In genomic region chr11:106502631-106503424, GRCm38 (mm10) we compare ENCODE assay signal across 9 mouse cellular contexts. TPM values are rescaled to one million over a fixed set of nuclear protein-coding genes. Genes with fewer than 3 reads are reported as not detected.
DNase-seq lines count a peak whose midpoint lies in the region; ATAC-seq and TF ChIP-seq lines count a peak whose summit lies in the region.
"Had no signal": no experiment of that assay in that cellular context is flagged by ENCODE, and none has a peak within 500 bp of the region (broad histone marks: within the 10 kb centered on the region; RNA-seq: fewer than 3 reads in every experiment).

No protein-coding gene starts in this region.

- H3K9me3 ChIP-seq in forebrain, embryonic 10.5 days = no peaks in the 10 kb centered on the region
- H3K9me3 ChIP-seq in forebrain, postnatal 0 days (ENCODE audit: low read length) = no peaks in the 10 kb centered on the region
- H3K9me3 ChIP-seq in midbrain, embryonic 10.5 days (replicated peaks) = no peaks in the 10 kb centered on the region
- H3K9me3 ChIP-seq in midbrain, embryonic 16.5 days (replicated peaks; ENCODE audit: control insufficient read depth, low read length, poor library complexity, severe bottlenecking) = no peaks in the 10 kb centered on the region
- H3K9me3 ChIP-seq in hindbrain, embryonic 13.5 days = no peaks in the 10 kb centered on the region
- no peaks in the 10 kb centered on the region for H3K9me3 ChIP-seq in neural tube, embryonic 13.5 days

- 0 out of 2 replicates have a peak overlapping the region, but pooled peaks have one; percentile 87 for H3K4me3 ChIP-seq in forebrain, embryonic 10.5 days
- no peak overlapping the region for H3K4me3 ChIP-seq in forebrain, postnatal 0 days (ENCODE audit: low read depth, low read length)
- peak overlapping the region; percentile 9; the same call in 1 of the 2 replicates for H3K4me3 ChIP-seq in midbrain, embryonic 10.5 days
- H3K4me3 ChIP-seq in midbrain, embryonic 16.5 days (ENCODE audit: low read depth, low read length) = no peak overlapping the region
- no peak overlapping the region for H3K4me3 ChIP-seq in hindbrain, embryonic 13.5 days
- no peak overlapping the region for H3K4me3 ChIP-seq in neural tube, embryonic 13.5 days

- H3K9ac ChIP-seq in forebrain, postnatal 0 days = no peak overlapping the region
- H3K9ac ChIP-seq in midbrain, embryonic 16.5 days (ENCODE audit: low read depth, low read length) = no peak overlapping the region
- no peak overlapping the region for H3K9ac ChIP-seq in hindbrain, embryonic 13.5 days
- no peak overlapping the region for H3K9ac ChIP-seq in neural tube, embryonic 13.5 days

- DNase-seq in forebrain, embryonic 10.5 days (ENCODE audit: extremely low spot score, low spot score) = no peak
- DNase-seq in forebrain, postnatal 0 days = no peak
- no peak for DNase-seq in midbrain, embryonic 10.5 days (ENCODE audit: low spot score)
- no peak for DNase-seq in spleen, adult 12 weeks (ENCODE audit: low spot score)
- DNase-seq: adrenal gland, adult 8-10 months had no signal

- H3K4me1 ChIP-seq in forebrain, embryonic 10.5 days = peaks cover 32% of the 10 kb centered on the region
- peaks cover 7% of the 10 kb centered on the region for H3K4me1 ChIP-seq in forebrain, postnatal 0 days (ENCODE audit: insufficient read depth)
- H3K4me1 ChIP-seq in midbrain, embryonic 10.5 days = peaks cover 30% of the 10 kb centered on the region
- peaks cover 6% of the 10 kb centered on the region for H3K4me1 ChIP-seq in midbrain, embryonic 16.5 days (ENCODE audit: control insufficient read depth, insufficient read depth, low read length)
- H3K4me1 ChIP-seq in hindbrain, embryonic 13.5 days (replicated peaks) = peaks cover 9% of the 10 kb centered on the region
- H3K4me1 ChIP-seq in neural tube, embryonic 13.5 days (replicated peaks) = peaks cover 20% of the 10 kb centered on the region

- 73% methylated on average over 13 of the region's 13 CpGs for WGBS in forebrain, embryonic 10.5 days
- 43% methylated on average over 13 of the region's 13 CpGs for WGBS in forebrain, postnatal 0 days
- 66% methylated on average over 13 of the region's 13 CpGs for WGBS in midbrain, embryonic 10.5 days
- WGBS in midbrain, embryonic 16.5 days = 65% methylated on average over 13 of the region's 13 CpGs
- 70% methylated on average over 13 of the region's 13 CpGs for WGBS in hindbrain, embryonic 13.5 days
- 55% methylated on average over 13 of the region's 13 CpGs for WGBS in neural tube, embryonic 13.5 days

- TF ChIP-seq CTCF in forebrain, postnatal 0 days (IDR thresholded peaks at IDR 0.05; ENCODE audit: low read depth) = no peak

- 0 out of 2 replicates have a peak, but pooled peaks cover 4% of the 10 kb centered on the region for H3K36me3 ChIP-seq in forebrain, embryonic 10.5 days (replicated peaks)
- H3K36me3 ChIP-seq in forebrain, postnatal 0 days (ENCODE audit: insufficient read depth) = no peaks in the 10 kb centered on the region
- no peaks in the 10 kb centered on the region; the same call in 1 of the 2 replicates for H3K36me3 ChIP-seq in midbrain, embryonic 10.5 days
- H3K36me3 ChIP-seq in midbrain, embryonic 16.5 days (ENCODE audit: control insufficient read depth, insufficient read depth, low read length) = peaks cover 8% of the 10 kb centered on the region; the same call in 1 of the 2 replicates
- H3K36me3 ChIP-seq in hindbrain, embryonic 13.5 days = peaks cover 10% of the 10 kb centered on the region
- peaks cover 12% of the 10 kb centered on the region; the same call in 1 of the 2 replicates for H3K36me3 ChIP-seq in neural tube, embryonic 13.5 days

- ATAC-seq in forebrain, postnatal 0 days = no peak
- ATAC-seq in midbrain, embryonic 16.5 days = no peak
- no peak for ATAC-seq in hindbrain, embryonic 13.5 days (ENCODE audit: low FRiP score)
- ATAC-seq in neural tube, embryonic 13.5 days (ENCODE audit: low read depth) = no peak
- no peak for ATAC-seq in erythroid progenitor cell, adult 5-6 weeks (replicated peaks; ENCODE audit: low FRiP score, poor library complexity, severe bottlenecking)

- peak overlapping the region; percentile 100 for H3K27ac ChIP-seq in forebrain, embryonic 10.5 days
- no peak overlapping the region for H3K27ac ChIP-seq in forebrain, postnatal 0 days (ENCODE audit: low read depth, low read length)
- peak overlapping the region; percentile 100 for H3K27ac ChIP-seq in midbrain, embryonic 10.5 days (replicated peaks)
- no peak overlapping the region for H3K27ac ChIP-seq in midbrain, embryonic 16.5 days (ENCODE audit: low read length)
- H3K27ac ChIP-seq in hindbrain, embryonic 13.5 days = peak overlapping the region; percentile 44
- H3K27ac ChIP-seq in neural tube, embryonic 13.5 days (replicated peaks) = peak overlapping the region; percentile 38; the same call in 1 of the 2 replicates

- no peak overlapping the region for H3K4me2 ChIP-seq in forebrain, postnatal 0 days (ENCODE audit: low read depth)
- H3K4me2 ChIP-seq in midbrain, embryonic 16.5 days (ENCODE audit: low read length) = no peak overlapping the region
- no peak overlapping the region for H3K4me2 ChIP-seq in hindbrain, embryonic 13.5 days
- no peak overlapping the region for H3K4me2 ChIP-seq in neural tube, embryonic 13.5 days

- H3K27me3 ChIP-seq in forebrain, embryonic 10.5 days (ENCODE audit: poor library complexity, severe bottlenecking) = no peaks in the 10 kb centered on the region
- no peaks in the 10 kb centered on the region for H3K27me3 ChIP-seq in forebrain, postnatal 0 days (ENCODE audit: insufficient read depth, low read length)
- H3K27me3 ChIP-seq in midbrain, embryonic 10.5 days (ENCODE audit: low read depth, poor library complexity, severe bottlenecking) = no peaks in the 10 kb centered on the region
- H3K27me3 ChIP-seq in midbrain, embryonic 16.5 days (ENCODE audit: control insufficient read depth, insufficient read depth, low read depth, low read length) = no peaks in the 10 kb centered on the region
- no peaks in the 10 kb centered on the region for H3K27me3 ChIP-seq in hindbrain, embryonic 13.5 days
- no peaks in the 10 kb centered on the region for H3K27me3 ChIP-seq in neural tube, embryonic 13.5 days

RNA-seq across cellular contexts. Expression of gene Ern1, which starts 15.2 kb away (rescaled TPM):
- polyA plus RNA-seq in forebrain, embryonic 10.5 days (2016; fragmentation: Nextera tagmentation; extraction: Ambion mirVana) = 4.6 and 5.3 TPM in 2 replicates
- 4.9 and 8.4 TPM in 2 replicates for total RNA-seq in forebrain, postnatal 0 days (2014; rRNA removed)
- 0.65 and 1.7 TPM in 2 replicates for polyA plus RNA-seq in forebrain, postnatal 0 days (2015; fragmentation: Nextera tagmentation; extraction: Ambion mirVana)
- polyA plus RNA-seq in midbrain, embryonic 10.5 days (2016; fragmentation: Nextera tagmentation; extraction: Ambion mirVana) = 5.0 and 5.2 TPM in 2 replicates
- polyA plus RNA-seq in midbrain, embryonic 16.5 days (2015; fragmentation: Nextera tagmentation; extraction: Ambion mirVana) = 4.8 and 5.9 TPM in 2 replicates
- 5.9 and 6.1 TPM in 2 replicates for polyA plus RNA-seq in hindbrain, embryonic 13.5 days (2015; fragmentation: Nextera tagmentation; extraction: Ambion mirVana)
- 5.7 and 6.4 TPM in 2 replicates for polyA plus RNA-seq in neural tube, embryonic 13.5 days (2015; fragmentation: Nextera tagmentation; extraction: Ambion mirVana)
- total RNA-seq in erythroid progenitor cell, adult 5-6 weeks (2015; ENCODE audit: low replicate concordance) = 8.8 and 11.9 TPM in 2 replicates
- total RNA-seq in erythroid progenitor cell, adult 5-6 weeks (2017; ENCODE audit: low replicate concordance) = 5.9 and 6.7 TPM in 2 replicates

Comparison
In these comparisons a context has a peak if more than half of its experiments do, and no peak if none do; other contexts are left out.
1. H3K27ac ChIP-seq: peak in forebrain, embryonic 10.5 days (single experiment), midbrain, embryonic 10.5 days (single experiment), hindbrain, embryonic 13.5 days (single experiment) and neural tube, embryonic 13.5 days (single experiment); none in forebrain, postnatal 0 days (single experiment) and midbrain, embryonic 16.5 days (single experiment).
2. H3K4me3 ChIP-seq: peak in forebrain, embryonic 10.5 days (single experiment) and midbrain, embryonic 10.5 days (single experiment); none in forebrain, postnatal 0 days (single experiment), midbrain, embryonic 16.5 days (single experiment), hindbrain, embryonic 13.5 days (single experiment) and neural tube, embryonic 13.5 days (single experiment).